Mouse (Mus musculus): ENCODE measurements around the gene Acad11.

Acad11 gene

DNA sequence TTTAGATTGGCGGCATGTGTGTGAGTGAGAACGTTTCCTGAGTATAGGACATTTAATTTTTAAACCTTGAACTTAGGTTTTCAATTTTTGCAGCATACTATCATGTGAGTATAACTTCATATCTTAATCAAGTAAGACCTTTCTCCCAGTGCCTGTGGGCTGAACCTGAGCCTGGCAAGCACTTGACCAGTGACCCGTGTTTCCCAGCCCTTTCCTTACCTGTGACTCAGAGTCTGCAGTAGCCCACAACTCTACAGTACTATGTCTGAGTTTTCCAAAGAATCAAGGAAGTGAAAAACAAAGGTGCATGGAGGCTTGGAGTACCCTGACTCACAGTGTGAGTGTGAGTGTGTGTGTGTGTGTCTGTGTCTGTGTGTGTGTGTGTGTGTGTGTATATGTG lies 16.9 kb downstream of the Acad11 start:
- DNase-seq (ENCODE audit: low read depth, low spot score), result no peak

DNA sequence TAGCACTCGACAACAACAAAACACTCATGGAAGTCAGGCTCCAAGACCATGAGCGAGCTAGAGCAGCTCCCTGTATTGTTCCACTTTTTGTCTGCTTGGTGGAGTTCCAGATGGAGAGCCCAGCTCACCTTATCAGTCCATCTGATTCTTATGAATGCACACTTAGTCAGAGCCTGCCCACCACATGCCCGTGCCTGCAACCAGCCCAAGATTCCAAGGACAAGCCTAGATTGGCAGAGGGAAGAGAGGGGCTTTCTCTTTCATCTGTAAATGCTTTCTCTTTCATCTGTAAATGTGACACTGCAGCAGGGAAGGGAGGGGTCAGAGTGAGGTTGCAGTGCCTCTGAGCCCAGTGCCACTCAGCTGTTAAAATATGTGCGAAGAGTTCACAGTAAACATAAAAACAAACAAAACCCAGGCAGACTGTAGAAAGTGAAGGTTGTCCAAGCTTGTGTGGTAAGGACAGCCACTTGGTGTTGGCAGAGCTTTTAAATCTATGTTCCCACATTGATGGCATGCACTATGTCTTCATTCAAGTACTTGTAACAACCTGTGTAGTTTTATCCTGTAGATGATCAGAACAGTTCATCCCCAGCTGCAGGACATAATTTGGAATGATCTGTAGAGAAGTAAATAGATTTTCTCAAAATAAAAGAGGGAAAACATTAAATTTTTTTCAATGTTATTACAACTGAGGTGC lies 22.7 kb downstream of the Acad11 start:
- no peak for DNase-seq (ENCODE audit: low read depth, low spot score)

DNA sequence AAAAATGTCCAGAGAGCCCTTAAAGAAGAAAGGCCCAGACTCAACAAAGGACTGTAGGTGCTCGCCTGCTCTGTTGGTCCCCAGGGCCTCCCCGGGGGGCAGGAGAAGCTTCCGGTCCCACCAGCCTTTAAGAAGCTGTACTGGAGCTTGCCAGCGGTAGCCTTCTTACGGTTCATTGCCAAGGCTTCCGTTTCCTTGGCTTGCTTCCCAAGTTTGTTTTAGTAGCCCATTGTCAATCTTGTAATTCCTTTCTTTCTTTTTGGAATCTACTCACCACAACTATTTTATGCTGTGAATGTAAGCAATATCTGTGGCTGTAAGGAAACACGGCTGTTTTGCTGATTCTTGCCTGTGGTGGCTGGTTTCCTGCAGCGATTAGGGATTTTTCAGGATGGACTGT lies 25.4 kb downstream of the Acad11 start:
- no peak for DNase-seq (ENCODE audit: low read depth, low spot score)

DNA sequence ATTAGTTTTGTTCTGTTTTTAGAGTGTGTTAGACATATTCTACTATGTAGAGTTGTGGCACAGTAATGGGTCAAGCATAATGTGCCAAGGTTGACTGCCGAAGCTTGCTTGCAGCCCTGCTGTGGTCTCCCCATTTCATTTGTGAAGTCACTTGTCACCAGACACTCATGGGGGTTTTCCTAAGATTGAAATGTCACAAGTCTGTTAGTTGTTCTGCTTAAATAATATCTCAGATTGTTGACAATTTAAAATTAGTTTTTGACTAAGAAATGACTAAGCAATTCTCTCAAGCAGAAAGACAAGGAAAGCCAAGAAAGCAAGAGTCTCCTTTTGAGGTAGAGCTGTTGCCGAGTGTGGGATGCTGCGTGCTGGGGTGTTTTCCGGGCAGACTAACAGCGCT lies 29.8 kb downstream of the Acad11 start:
- no peak for DNase-seq (ENCODE audit: low read depth, low spot score)

DNA sequence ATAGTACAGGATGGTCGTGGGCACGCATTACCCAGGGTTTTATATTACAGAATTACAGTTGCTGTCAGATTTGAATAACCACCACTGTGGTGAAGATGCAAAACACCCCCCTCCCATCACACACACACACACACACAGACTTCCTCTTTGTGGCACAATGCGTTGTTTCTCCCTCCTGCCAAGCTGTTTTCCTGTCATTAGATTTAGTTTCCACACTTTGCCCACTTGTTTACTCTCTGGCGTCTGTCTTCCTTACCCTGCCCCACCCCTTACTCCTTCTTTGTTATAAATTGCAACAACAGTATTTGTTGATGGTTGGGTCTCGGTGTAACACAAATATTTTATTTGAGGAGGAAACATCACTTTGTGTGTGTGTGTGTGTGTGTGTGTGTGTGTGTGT lies 35.1 kb downstream of the Acad11 start:
- DNase-seq (ENCODE audit: low read depth, low spot score), result no peak

DNA sequence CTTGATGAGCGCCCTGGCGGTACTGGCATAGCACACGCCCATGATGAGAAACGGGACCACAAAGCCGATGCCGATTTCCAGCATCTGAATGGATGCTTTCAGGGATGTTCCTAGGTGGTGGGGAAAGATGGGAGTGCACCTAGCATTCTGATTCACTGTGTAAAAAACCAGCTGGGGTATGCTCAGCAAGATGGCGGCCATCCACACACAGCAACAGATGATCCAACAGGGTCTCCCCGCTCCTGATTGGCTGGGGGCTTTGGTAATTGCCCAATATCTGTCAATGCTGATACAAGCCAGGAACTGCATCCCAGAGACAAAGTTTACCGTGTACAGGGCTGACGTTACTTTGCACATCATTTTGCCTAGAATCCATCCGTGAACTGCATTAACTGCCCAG lies 35.9 kb downstream of the Acad11 start:
- DNase-seq (ENCODE audit: low read depth, low spot score), result no peak

DNA sequence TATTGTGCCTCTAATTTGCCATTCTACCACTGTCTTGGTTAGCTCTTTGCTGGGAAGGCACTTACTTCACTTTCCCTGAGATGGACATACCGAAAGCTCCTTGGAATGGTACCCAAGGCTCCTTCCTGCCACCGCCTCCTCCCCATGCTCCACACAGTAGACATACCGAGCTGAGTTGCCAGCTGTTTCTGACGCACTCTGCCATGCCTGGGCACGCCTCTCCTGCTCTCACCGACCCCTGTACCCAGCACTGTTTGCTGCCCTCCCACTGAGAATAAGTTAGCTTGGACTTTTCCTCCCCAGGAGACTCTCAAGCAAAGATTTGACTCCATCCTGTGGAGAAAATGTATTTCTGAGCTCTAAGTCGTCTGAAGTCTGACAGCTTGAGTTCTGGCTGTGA lies 37.6 kb downstream of the Acad11 start:
- DNase-seq (ENCODE audit: low read depth, low spot score), result no peak

DNA sequence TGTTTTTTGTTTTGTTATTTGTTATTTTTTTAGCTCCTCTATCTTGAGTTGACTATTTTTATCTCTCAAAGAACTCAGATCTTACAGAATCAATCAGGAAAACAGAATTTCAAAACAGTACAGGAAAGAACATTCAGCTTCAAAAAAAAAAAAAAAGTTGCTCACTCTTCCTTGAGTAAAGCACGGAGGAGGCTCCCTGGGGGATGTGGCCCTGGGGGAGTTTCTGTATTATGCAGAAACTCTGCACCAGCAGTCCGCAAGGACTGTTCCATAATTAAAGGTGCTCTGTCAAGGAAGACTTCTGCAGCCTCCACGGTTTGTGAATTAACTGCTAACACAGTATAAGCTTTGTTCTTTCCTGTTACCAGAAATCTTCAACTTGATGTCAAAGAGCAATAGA lies 38.3 kb downstream of the Acad11 start:
- no peak for DNase-seq (ENCODE audit: low read depth, low spot score)

DNA sequence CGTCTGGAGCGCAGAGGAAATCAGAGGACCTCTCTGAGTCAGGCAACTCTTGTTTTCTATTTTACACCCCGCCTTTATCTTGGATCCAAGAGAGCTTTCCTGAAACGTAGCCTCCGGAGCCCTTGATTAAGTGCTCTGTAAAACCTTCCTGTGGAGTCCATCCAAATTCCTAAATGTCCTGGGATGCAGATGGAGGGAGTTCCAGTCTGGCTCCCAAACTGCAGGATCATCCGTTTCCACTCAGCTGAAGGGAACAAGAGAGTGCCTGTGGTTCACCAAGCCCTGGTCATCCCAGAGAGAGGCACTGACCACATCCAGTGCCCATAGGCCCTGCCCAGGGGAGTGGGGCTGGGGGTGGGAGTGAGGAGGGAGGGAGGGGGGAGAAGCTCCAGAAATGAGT lies 39.1 kb downstream of the Acad11 start:
- no peak for DNase-seq (ENCODE audit: low read depth, low spot score)

DNA sequence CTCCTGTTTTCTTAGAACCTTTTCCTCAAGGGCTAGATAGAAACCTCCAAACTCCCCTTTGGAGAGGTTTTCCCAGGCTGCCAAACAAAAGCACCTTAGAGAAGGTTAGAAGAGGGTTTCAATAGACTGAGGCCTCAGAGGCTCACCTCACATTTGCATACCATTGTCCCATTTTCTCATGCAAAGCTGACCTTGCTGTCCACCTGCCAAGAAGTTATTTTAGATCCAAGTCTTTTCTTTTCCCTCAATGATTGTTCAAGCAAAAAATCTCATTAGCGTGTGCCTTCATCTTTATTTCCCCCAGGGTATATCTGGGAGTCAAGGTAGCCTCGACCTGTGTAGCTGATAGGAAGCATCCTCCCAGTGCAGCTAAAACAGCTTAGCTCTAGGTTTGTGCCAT lies 39.7 kb downstream of the Acad11 start:
- no peak for DNase-seq (ENCODE audit: low read depth, low spot score)

DNA sequence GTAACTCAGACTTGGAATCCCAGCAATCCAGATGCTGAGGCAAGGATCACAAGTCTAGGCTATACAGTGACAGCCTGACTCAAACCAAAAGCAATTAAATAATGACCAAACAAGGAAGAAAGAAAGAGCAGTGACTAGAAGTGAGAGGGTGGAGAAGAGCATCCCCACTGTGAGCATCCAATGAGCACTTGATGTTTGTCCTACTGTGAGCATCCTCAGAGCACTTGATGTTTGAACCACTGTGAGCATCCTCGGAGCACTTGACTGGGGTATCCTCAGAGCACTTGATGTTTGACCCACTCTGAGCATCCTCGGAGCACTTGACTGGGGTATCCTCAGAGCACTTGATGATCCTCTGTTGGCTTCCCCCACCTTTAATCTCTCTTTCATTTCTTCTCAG lies 41.8 kb downstream of the Acad11 start:
- no peak for DNase-seq (ENCODE audit: low read depth, low spot score)

DNA sequence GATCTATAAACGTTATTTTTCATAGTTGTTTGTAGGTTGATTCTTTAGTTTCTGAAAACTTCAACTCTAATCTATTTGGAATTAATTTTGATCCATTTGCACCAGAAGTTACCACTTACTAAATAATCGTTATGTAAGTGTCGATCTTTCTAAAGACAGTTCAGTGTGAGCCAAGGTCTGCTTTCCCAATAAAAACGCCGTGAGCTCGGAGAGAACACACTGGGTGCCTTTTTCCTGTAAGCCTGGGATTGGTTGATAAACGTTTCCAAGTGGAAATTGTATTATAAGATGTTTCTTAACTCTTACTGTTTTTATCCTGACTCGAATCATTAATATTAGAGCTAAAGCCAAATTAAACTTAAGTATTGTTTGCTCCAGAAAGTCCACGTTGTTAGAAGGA lies 43.8 kb downstream of the Acad11 start:
- DNase-seq (ENCODE audit: low read depth, low spot score), result no peak

DNA sequence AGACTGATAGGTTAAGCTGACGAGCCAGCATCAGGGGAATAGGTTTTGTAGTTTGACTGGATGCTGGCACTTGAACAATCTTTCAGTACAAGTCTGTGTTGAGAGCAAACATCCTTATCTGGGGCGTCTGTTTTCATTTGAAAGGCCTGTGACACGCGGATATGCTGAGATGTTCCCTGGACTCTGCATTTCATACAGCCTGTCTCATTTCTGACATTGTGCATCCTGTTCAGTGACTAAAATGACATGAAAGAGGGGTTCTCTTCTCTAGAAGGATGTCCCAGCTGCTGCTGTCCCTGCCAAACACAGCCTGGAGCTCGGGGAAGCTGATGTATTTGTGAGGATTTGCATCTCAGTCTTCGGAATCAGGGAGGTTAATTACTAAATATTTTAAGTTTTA lies 44.3 kb downstream of the Acad11 start:
- no peak for DNase-seq (ENCODE audit: low read depth, low spot score)

DNA sequence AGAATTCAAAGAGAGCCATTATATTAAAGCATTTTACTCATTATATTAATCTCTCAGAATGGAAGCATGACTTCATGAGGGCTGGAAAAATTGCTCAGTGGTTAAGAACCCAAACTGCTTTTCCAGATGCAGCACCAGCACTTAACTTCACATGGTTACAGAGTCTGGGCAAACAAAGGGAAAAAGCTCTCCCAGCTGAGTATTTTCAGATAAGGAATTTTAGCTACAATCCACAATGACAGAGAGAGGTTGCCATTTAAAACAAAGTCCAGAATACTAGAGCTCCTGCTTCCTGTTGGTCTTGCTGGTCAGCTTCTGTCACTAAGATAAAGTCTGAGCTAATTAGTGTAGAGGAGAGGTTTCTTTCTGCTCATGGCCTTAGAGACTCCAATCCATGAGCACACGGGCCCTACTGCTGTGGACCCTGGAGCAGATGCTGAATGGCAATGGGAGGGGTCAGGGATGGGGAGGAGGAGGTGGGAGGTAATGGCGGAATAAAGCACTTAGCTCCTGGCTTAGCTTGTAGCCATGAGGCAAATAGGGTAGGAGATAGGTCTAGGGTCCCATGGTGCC lies 45.5 kb downstream of the Acad11 start:
- DNase-seq (ENCODE audit: low read depth, low spot score), result no peak

DNA sequence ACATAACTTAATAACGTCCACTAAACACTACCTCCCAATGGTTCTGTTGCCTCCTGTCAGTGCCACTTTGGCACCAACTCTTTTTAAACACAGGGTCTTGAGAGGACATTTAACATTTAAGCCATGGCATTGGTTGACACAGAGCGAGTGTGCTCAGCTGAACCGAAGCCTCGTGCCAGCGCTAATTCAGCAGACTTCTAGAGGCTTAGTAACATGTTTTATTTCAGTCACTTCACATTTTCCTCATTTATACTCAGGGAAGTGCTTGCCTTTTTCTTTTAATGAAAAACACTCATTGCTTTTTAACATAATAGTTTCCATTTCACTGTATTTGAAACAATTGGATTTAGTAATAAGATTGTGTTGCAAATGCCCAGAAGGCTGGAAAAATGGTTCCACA lies 46.0 kb downstream of the Acad11 start:
- no peak for DNase-seq (ENCODE audit: low read depth, low spot score)

DNA sequence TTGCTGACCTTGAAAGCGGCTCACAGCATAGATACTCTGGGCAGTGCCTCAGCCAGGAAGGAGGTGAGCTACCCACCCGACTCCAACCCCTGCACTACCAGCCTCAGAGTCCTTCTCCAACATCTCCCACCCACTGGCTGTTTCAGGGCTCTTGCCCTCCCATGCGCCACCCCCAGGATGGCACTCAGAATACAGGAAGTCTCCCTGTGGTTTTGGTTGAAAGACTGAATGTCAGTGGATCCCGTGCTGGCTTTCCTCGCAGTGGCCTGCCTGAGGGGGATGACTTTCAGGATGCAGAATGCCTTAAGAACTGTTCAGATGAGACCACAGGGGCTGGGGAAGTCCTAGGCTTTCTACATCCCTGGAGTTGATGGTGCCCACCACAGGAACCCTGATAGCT lies 59.9 kb downstream of the Acad11 start:
- no peak for DNase-seq (ENCODE audit: low read depth, low spot score)

DNA sequence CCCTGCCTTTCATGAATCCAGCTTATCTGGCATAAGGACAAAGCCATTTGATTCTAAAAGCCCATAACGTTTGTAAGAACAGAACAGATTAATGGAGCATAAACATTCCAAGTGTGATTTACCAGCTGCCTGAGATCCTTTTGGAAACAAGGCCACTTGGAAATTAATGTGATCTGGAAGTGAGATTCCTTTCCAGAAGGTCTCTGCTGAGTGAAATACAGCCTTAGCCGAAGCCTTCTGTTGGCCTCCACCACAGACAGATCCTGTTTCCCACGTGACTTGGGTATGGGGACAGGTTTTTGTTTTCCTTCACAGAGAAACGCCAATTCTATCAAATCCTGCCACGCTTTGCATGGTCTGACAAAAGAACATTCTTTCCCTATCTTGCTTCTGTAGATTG lies 60.4 kb downstream of the Acad11 start:
- no peak for DNase-seq (ENCODE audit: low read depth, low spot score)

DNA sequence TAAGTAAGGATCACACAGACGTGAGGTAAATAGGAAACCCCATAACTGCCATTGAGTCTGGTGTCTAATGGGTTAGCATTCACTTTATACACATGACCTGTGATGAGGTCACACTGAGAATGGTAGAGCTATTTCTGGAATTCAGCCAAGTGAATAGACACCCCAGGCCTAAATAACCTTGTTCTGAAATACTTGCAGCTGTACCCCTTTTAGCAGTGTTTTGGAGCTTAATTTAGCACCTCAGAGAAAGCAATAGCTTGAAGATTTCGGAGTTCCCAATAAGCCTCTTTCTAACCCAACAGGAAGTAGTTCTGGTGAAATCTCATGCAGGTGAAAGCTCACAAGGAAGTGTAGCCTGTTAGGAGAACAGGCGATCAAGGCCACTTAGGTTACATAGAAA lies 63.7 kb downstream of the Acad11 start, which contains the start of gene Ackr4:
Gene Ackr4, minus strand, starts transcription at position 101 of the 400 bp plus-strand sequence.
- no peak for DNase-seq (ENCODE audit: low read depth, low spot score)

DNA sequence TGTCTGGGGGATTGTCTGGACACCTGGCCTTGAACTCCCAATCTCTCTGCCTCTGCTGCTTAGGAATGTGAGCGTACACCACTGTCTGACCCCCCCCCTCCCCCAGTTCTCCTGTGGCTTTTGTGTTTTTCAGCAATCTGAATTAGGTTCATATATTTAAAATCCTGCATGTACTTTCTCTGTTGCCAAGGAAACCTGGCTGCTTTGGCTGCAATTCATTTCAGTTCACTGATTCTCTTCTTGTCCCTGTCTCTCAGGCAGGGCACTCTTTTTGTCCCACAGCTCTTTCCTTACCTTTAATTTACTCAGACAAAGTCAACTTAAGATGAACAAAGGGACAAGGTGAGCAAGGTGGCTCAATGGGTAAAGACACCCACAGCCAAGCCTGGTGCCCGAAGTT lies 64.9 kb downstream of the Acad11 start:
- no peak for DNase-seq (ENCODE audit: low read depth, low spot score)

DNA sequence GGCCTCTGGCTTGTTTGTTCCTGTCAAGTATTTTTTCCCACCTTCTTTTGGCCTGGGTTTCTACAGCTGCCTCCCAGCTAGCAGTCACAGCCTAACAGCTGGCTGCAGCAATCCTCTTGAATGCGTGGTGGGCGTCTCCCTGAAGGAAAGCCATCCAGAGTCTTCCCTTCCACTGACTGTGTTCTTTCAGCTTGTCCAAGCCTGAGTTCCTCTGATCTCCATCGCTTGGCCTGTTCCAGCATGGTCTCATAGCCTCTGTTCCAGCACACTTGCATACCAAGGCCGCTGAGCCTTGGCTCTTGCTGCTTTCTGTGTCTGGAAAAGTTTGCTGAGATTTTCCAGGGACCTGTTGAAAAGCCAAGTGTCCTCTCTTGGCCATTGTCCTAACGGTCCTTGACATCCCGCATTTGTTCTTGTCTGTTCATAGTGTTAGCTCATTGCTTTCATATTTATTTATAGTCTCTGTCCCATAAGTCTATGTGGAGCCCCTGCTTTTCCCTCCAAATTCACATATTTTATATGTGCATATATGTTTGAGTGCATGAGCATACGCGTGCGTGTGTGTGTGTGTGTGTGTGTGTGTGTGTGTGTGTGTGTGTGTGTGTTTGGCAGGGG lies 67.1 kb downstream of the Acad11 start:
- DNase-seq (ENCODE audit: low read depth, low spot score), result no peak

DNA sequence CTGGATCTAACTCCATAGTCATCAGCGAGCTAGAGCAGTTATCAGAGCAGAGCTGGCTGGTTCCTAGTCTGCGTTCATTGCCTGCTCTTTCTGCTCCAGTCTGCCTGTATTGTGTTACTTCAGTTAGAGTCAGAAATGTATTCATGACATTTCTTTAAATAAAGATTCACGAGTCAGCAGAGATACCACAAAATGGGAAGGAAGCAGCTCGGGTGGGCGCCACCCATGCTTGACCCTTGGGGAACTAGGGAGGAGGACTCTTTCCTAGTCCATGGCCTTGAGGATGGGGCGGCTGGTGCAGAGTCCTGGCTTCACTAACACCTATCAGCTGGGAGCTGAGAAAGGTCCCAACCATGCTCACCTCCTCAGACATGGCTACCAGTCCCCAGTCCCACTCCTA lies 77.2 kb downstream of the Acad11 start:
- no peak for DNase-seq (ENCODE audit: low read depth, low spot score)

DNA sequence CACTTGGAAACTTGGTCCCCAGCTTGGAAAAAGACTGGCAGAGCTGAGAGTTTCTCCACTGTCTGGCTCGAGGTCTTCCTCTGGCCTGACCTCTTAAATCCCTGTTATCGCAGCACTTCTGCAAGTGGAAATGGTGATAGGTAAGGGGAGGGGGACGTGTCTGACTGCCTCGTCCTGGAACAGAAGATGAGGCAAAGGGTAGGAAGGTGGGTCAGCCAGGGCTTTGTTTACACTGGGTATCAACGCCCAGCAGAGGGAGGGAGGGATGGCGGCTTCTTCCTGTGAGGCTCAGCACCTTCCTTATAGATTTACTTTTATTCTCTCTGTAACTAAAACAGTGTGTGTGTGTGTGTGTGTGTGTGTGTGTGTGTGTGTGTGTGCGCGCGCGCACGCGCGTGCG lies 79.6 kb downstream of the Acad11 start:
- DNase-seq (ENCODE audit: low read depth, low spot score), result no peak

DNA sequence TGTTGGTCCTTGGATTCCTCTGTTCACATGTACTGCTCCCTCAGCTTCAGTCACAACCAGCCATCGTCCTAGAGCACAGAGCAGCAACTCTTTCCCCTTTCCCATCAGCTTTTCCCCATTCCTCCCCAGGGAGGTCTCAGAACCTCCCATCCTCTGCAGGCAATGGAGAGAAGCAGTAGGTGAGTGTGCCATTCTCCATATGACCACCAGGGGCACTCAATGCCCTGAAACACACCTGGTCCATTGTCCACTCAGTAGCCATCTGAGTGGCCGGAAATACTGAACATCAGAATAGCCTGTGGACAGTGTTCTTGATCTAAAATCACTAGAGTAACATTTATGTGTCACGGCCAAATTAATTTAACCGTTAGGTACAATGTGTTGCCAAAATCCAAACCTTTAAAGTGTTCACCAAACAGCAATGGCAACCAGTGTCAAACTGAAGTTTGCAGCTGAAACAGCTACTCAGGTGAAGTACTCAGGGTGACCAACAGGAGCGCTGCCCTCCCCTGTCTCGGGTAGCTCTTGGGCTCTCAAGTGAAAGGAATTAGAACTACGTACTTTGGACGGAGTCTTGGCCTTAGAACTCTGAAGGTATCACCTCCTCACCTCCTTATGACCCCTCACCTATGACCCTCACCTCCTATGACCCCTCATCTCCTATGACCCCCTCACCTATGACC lies 81.3 kb downstream of the Acad11 start:
- DNase-seq (ENCODE audit: low read depth, low spot score), result no peak

Data from c-Kit-negative CD71-positive TER-119-positive erythroid progenitor cells, embryonic 14.5 days (primary cell).